Mouse (Mus musculus) CD4-positive helper T cell, adult 2 months (primary cell): Measurements from ENCODE around the gene Gm21586.
"Not testable (repeated sequence)": the region's sequence is repeated elsewhere in the genome, so short reads cannot be mapped to it uniquely, and the experiment has no call there.

ENCODE experiments used
- DNase-seq: peaks from one replicate; pipeline ENCODE4 v3.0.0-alpha.2; 2012; ENCODE audit warnings: low read depth, missing footprints, low spot score

The Gm21586 gene

GRCm38 (mm10) chr4:42439078-42439477 lies at the start of gene Gm21586:
TSS of gene Gm21586 (plus strand) at chr4:42439378.
- not testable (repeated sequence) for DNase-seq

GRCm38 (mm10) chr4:42466452-42466851 lies 27.3 kb downstream of the Gm21586 start, which contains the start of gene Gm2163:
TSS of gene Gm2163 (plus strand) at chr4:42466752.
- DNase-seq = not testable (repeated sequence)
